Mouse (Mus musculus): ENCODE results near the gene Cib4. TPM values are rescaled to one million over a fixed set of nuclear protein-coding genes. Genes with fewer than 3 reads are reported as not detected.

Gene Cib4
- polyA plus RNA-seq, 2 experiments: 0.20 TPM; not detected in 1

GRCm38 (mm10) chr5:30438931-30439330 lies 106.7 kb downstream of the Cib4 start:
- H3K27ac ChIP-seq (replicated peaks; ENCODE audit: low read depth, low read length): no peak overlapping the region
- H3K4me2 ChIP-seq (replicated peaks; ENCODE audit: low read depth, low read length, severe bottlenecking): no peak overlapping the region
- no peak for TF ChIP-seq POLR2A (IDR thresholded peaks at IDR 0.05; ENCODE audit: borderline replicate concordance, extremely low read depth, insufficient read depth, insufficient read length)
- no peaks in the 10 kb centered on the region for H3K9me3 ChIP-seq (ENCODE audit: control insufficient read depth, low read length)
- H3K27me3 ChIP-seq (ENCODE audit: control insufficient read depth, insufficient read depth, low read length): no peaks in the 10 kb centered on the region
- no peak overlapping the region for H3K9ac ChIP-seq (ENCODE audit: low read depth, low read length, severe bottlenecking)
- ATAC-seq (ENCODE audit: low FRiP score, low read depth) (no peak), DNase-seq (ENCODE audit: low spot score) (no peak)
- WGBS: 41% methylated on average over 2 of the region's 2 CpGs
- H3K36me3 ChIP-seq (ENCODE audit: control insufficient read depth, insufficient read depth, low read length): no peaks in the 10 kb centered on the region
- H3K4me1 ChIP-seq (ENCODE audit: control insufficient read depth, insufficient read depth, low read length): no peaks in the 10 kb centered on the region
- H3K4me3 ChIP-seq (replicated peaks; ENCODE audit: low read length): no peak overlapping the region

Other genes with a start within 250 kb of the Cib4 start
- 1.0 and 1.1 TPM in 2 replicates for gene Otof, start 83.9 kb downstream of the Cib4 start, polyA plus RNA-seq (2012; rRNA removed)
- 0.29 and 0.48 TPM in 2 replicates for gene Otof, start 83.9 kb downstream of the Cib4 start, polyA plus RNA-seq (2014; fragmentation: Nextera tagmentation; extraction: Ambion mirVana)
- not detected in 2 replicates for gene 1700001C02Rik, start 79.8 kb downstream of the Cib4 start, polyA plus RNA-seq (2012; rRNA removed)
- gene 1700001C02Rik, start 79.8 kb downstream of the Cib4 start, polyA plus RNA-seq (2014; fragmentation: Nextera tagmentation; extraction: Ambion mirVana): not detected in 2 replicates
- gene Kcnk3, start 42.3 kb upstream of the Cib4 start, polyA plus RNA-seq (2012; rRNA removed): 0.53 and 0.54 TPM in 2 replicates
- gene Kcnk3, start 42.3 kb upstream of the Cib4 start, polyA plus RNA-seq (2014; fragmentation: Nextera tagmentation; extraction: Ambion mirVana): 0.59 and 0.88 TPM in 2 replicates
- gene Slc35f6, start 102.1 kb upstream of the Cib4 start, polyA plus RNA-seq (2012; rRNA removed): 35.4 and 53.6 TPM in 2 replicates
- 28.2 and 32.0 TPM in 2 replicates for gene Slc35f6, start 102.1 kb upstream of the Cib4 start, polyA plus RNA-seq (2014; fragmentation: Nextera tagmentation; extraction: Ambion mirVana)
- 206 and 228 TPM in 2 replicates for gene Cenpa, start 120.9 kb upstream of the Cib4 start, polyA plus RNA-seq (2012; rRNA removed)
- 272 and 276 TPM in 2 replicates for gene Cenpa, start 120.9 kb upstream of the Cib4 start, polyA plus RNA-seq (2014; fragmentation: Nextera tagmentation; extraction: Ambion mirVana)
- 9.2 and 9.9 TPM in 2 replicates for gene Dpysl5, start 165.7 kb upstream of the Cib4 start, polyA plus RNA-seq (2012; rRNA removed)
- 4.6 and 5.8 TPM in 2 replicates for gene Dpysl5, start 165.7 kb upstream of the Cib4 start, polyA plus RNA-seq (2014; fragmentation: Nextera tagmentation; extraction: Ambion mirVana)